Mouse (Mus musculus): ENCODE measurements at regions not wholly inside any gene's neighbourhood (a gene's known extent, or its start where the extent isn't known, plus 50 kb on each side); places are given as distances from the start of the nearest gene placed in this dataset.

GRCm38 (mm10) chr13:97694356-97694990 lies 66.0 kb downstream of the Gm10260 start:
- TF ChIP-seq MYOG (IDR thresholded peaks at IDR 0.05; ENCODE audit: control insufficient read depth, extremely low read depth, insufficient read length): no peak
- no peak for TF ChIP-seq CTCF (IDR thresholded peaks at IDR 0.05; ENCODE audit: control insufficient read depth, insufficient read depth, insufficient read length)

Data from C2C12 (cell line).